Mouse (Mus musculus): Measurements from ENCODE around the gene 4933428G20Rik.

DNA sequence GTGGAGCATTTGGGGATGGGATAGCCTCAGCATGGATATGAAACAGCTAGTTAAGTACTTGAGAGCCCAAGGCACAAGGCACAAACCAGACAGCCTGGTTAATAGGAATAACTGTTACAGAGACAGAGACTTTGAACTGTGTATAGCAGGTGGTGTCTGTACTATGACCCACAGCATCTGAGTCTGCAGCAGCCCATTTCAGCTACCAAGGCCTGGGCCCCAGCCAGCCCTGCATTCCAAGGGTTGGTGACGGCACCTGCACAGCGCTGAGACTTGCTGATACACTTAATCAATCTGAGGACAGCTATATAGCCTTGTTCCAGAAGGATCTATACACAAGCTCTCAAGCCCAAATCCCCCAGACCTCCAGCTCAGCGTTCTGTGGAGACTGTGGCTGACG is 2.6 kb downstream of the 4933428G20Rik start:
- TF ChIP-seq POLR2A (IDR thresholded peaks at IDR 0.05; ENCODE audit: low read depth, low read length) = no peak
- no peak for TF ChIP-seq CTCF (IDR thresholded peaks at IDR 0.05; ENCODE audit: extremely low read depth, insufficient read length, insufficient replicate concordance, low read depth, low read length)

Data from small intestine, adult 2 months (tissue).